In genomic region chr17:28204052-28204720, GRCm38 (mm10) we compare ENCODE assay signal across 1 mouse cellular context.
TF ChIP-seq lines count a peak whose summit lies in the region.

No protein-coding gene starts in this region.

TF ChIP-seq in CH12.LX, 34 proteins besides CTCF, POLR2A, EP300 and RAD21:
- peak; percentile 76 for TF ChIP-seq SMC3 (IDR thresholded peaks at IDR 0.05; ENCODE audit: low read depth, low read length)
- TF ChIP-seq JUN (IDR thresholded peaks at IDR 0.05; ENCODE audit: insufficient read depth, low read depth, low read length) = no peak
- TF ChIP-seq ZMIZ1 (IDR thresholded peaks at IDR 0.05; ENCODE audit: low read depth, low read length) = no peak
- peak; percentile 16; the same call in 1 of the 2 replicates for TF ChIP-seq NRF1 (IDR thresholded peaks at IDR 0.05; ENCODE audit: low read depth, low read length)
- no peak for TF ChIP-seq CHD2 (IDR thresholded peaks at IDR 0.05; ENCODE audit: low read length)
- peak; percentile 32; the same call in 1 of the 2 replicates for TF ChIP-seq MYC (IDR thresholded peaks at IDR 0.05; ENCODE audit: low read depth, low read length)
- TF ChIP-seq USF1 (IDR thresholded peaks at IDR 0.05; ENCODE audit: low read depth, low read length) = no peak
- TF ChIP-seq RCOR1 (conservative IDR thresholded peaks at IDR 0.05; ENCODE audit: low read depth, low read length) = no peak
- TF ChIP-seq KAT2A (IDR thresholded peaks at IDR 0.05; ENCODE audit: insufficient replicate concordance, low read length) = no peak
- TF ChIP-seq HCFC1 (IDR thresholded peaks at IDR 0.05; ENCODE audit: low read depth, low read length) = no peak
- TF ChIP-seq SIN3A (IDR thresholded peaks at IDR 0.05; ENCODE audit: low read length) = no peak
- no peak for TF ChIP-seq PAX5 (IDR thresholded peaks at IDR 0.05; ENCODE audit: low read length)
- no peak for TF ChIP-seq MAZ (IDR thresholded peaks at IDR 0.05; ENCODE audit: low read depth, low read length)
- no peak for TF ChIP-seq ZKSCAN1 (IDR thresholded peaks at IDR 0.05; ENCODE audit: borderline replicate concordance, low read depth, low read length)
- TF ChIP-seq BHLHE40 (IDR thresholded peaks at IDR 0.05; ENCODE audit: low read depth, low read length) = no peak
- no peak for TF ChIP-seq POLR2AphosphoS2 (IDR thresholded peaks at IDR 0.05; ENCODE audit: low read depth, low read length)
- no peak for TF ChIP-seq TCF12 (IDR thresholded peaks at IDR 0.05; ENCODE audit: low read depth, low read length)
- no peak for TF ChIP-seq TBP (conservative IDR thresholded peaks at IDR 0.05; ENCODE audit: low read depth, low read length)
- TF ChIP-seq MEF2A (IDR thresholded peaks at IDR 0.05; ENCODE audit: borderline replicate concordance, low read depth, low read length) = no peak
- TF ChIP-seq ZC3H11A (IDR thresholded peaks at IDR 0.05; ENCODE audit: low read depth, low read length) = no peak
